Mouse (Mus musculus): ENCODE data around the gene Thap3.

GRCm38 (mm10) chr4:151986650-151987049, 2.1 kb downstream of the Thap3 start:
- no peak for TF ChIP-seq POLR2A (IDR thresholded peaks at IDR 0.05; ENCODE audit: low read depth, low read length)
- no peak for TF ChIP-seq CTCF (IDR thresholded peaks at IDR 0.05; ENCODE audit: extremely low read depth, insufficient read depth, insufficient read length, insufficient replicate concordance)
